Mouse (Mus musculus) mouse embryonic stem cell (cell line): ENCODE measurements around the gene Rnf114.

Experiments used
- in situ Hi-C, 2 experiments: fragments of 300-500 bp; cut with MboI; formaldehyde crosslinking; loops; 1 replicate in 1 of 2; 3 replicates in 1 of 2; pipeline ENCODE4 v1.14.3; 2019 to 2020; ENCODE audit warnings: low sequenced_read_pairs in 2 of 2, low pct_unique_long_range_greater_than_20kb in 1 of 2, mixed read lengths in 1 of 2; ENCODE audit not compliant: unreplicated experiment in 1 of 2

Rnf114 gene

DNA sequence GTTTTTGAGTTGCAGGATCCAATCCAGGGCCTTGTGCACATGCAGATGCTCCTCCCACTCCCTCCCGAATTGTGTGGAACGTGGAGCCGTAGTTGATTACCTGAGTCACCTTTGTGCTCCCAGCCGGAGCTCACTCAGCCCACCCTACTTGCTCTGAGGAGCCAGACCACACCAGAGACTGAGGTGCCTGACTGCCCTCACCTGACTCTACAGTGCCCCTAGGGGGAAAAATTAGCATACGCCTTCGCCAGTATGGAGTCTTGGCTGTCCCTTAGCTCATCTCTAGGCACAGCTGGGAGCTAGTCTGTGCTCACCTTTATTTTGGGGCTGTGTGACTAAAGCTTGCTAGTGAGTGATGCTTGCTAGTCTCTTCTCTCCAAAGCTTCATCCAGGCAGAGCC, 24.0 kb upstream of the Rnf114 start:
- in situ Hi-C loops = no loop called here

DNA sequence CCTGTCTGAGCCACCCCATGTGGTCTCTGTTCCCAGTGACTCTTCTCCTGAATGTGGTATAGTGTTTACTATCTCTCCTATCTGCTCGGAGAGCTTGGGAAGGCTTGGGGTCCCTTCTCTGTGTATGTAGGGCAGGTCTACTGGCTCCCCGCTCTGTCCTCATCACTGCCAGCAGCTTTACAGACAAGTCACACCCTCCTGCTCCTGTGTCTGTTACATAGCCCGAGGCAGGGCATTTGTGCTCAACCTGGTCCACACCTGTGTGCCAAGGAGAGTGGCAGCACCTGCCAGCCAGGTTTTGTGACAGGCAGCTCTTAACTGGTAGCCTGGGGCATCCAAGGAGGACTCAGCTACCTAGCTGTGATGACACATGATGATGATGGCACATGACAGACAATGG, 21.8 kb upstream of the Rnf114 start:
- in situ Hi-C loops = no loop called here

DNA sequence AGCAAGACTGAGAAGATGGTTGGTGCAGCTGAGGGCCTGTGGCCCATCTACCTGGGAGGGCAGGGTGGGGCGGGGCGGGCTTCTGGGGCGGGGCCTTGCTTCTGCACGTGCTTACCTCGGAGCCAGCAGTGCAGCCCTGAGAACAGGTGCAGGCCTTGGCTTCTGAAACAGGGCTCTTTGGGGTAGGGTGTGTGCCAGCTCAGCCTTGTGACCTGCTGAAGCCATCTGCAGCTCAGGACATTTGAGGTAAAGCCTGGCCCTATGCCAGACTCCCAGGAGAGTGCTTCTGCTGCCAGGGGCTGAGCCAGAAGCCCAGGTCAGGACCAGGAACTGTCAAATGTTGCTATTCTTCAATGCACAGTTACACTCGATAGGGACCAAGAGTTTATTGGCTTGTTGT, 20.9 kb upstream of the Rnf114 start:
- in situ Hi-C loops = no loop called here

DNA sequence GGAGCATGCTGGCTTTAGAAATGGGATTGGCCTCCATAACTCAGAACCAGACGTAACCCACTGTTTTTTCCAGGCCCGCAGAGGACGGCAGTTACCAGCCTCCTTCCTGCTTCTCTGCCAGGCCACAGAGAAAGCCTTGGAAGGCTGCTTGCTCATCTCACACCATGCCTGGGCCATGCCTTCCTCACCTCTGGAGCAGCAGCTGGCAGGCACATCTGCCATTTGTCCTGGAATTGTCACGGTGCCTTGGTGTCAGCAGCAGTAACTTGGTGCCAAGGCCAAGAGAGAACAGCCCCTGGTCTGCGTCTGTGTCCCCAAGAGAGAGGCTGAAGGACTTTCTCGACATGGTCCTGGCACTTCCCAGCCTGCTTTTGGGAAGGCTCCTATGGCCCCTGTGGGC, 18.2 kb upstream of the Rnf114 start:
- in situ Hi-C loops = no loop called here

DNA sequence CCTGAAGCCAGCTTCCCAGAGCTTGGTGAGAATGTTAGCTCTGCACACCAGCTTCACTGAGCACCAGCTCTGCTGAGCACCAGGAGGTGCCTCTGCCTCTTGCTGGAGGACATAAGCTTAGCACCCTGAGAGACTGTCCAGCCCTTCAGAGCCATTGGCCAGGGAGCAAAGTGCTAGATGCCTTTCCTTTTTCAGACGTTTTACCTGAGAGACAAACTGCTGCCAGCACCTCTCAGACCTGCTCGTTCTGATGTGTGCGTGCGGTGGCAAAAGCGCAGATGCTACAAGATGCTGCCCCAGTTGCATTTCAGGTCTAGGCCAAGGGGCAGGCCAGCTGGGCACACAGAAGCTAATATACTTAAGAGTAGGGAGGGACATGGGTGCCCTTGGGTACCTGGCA, 16.8 kb upstream of the Rnf114 start:
- in situ Hi-C loops = no loop called here

DNA sequence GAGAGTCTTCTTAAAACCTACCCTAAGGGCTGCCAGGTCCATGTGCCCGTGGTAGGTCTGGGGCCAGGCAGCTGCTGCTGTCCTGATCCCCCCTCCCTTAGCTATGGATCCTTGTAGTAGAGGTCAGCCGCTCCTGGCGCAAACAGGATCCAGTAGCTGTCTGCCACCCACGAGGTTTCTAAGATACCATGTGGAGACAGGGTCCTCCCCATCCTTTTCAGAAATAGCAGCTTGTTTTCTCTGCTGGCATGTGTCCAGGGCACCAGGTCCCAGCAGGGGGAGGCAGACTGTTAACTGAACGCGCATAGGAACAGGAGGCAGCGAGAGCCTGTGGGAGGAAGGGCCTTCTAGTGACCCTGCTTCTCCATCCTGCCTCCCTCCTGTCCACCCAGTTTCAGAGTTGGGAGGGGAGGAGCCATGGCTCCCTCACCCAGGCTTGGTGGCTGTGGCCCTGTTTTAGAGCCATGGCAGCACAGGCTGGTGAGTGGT, 16.2 kb upstream of the Rnf114 start:
- in situ Hi-C loops = no loop called here

DNA sequence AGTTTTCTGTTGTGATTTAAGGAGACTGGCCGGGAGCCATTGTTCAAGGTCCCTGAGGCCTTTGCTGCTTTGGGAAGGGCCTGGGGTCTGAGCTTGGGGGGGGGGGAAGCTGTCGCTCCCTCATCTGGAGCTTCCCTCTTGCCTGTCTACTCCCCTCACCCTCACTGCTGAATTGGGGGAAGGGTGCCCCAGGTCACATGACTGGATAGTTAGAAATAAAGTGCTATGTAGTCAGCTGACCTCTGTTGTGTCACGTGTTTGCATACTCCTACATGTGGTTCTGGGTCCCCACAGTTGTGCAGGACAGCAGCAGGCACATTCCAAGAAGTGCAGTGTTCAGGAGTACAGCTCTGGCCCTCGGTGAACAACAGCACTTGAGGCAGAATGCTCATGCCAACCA, 15.7 kb upstream of the Rnf114 start:
- in situ Hi-C loops = no loop called here

DNA sequence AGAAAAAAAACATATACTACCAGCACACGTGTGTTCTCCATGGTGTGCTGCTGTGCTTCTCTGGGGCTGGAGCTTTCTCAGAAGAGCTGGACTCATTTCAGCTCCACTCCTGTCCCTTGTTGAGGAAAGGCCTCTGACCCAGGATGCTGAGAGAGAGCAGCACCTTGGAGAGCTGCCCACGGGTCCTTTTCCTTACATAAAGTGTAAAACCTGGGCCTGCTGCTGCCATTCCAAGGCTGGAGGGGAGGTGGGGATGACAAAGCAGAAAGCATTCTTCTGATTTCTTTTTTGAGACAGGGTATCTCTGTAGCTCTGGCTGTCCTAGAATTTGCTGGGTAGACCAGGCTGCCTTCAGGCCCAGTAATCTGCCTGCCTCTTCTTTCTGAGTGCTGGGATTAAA, 14.3 kb upstream of the Rnf114 start:
- in situ Hi-C loops = no loop called here

DNA sequence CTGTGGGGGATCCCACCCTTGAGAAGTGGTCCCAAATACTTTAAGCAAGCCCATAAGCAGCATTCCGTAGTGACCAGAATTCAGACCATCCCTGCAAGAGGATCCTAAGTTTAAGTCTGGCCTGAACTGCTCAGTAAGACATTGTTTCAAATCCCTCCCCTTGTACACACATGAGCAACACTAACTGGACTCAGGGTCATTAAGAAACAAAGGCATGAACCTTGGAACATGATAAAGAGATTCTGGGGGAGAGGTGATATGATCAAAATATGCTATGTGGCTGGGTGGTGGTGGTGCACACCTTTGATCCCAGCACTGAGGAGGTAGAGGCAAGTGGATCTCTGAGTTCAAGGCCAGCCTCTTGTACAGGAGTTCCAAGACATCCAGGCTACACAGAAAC, 12.9 kb upstream of the Rnf114 start:
- in situ Hi-C loops = no loop called here

DNA sequence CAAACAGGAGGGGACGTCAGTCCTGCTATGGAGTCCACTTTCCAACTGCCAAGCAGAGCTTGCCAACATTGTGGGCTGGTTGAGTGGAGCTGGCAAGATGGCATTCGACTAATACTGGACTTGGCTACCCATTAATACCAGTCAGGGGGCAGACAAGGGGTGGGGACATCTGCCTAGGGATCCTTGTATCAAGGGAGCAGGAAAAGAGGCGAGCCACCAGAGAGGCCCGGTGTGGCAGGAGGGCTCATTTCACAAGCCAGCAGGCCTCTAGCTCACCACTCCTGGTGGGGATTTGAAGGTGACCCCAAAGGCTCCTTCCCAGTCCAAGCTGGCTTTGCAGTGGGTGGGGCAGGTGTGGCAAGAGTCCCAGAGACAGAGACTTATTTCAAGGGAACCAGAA, 9.8 kb upstream of the Rnf114 start:
- in situ Hi-C loops = no loop called here

DNA sequence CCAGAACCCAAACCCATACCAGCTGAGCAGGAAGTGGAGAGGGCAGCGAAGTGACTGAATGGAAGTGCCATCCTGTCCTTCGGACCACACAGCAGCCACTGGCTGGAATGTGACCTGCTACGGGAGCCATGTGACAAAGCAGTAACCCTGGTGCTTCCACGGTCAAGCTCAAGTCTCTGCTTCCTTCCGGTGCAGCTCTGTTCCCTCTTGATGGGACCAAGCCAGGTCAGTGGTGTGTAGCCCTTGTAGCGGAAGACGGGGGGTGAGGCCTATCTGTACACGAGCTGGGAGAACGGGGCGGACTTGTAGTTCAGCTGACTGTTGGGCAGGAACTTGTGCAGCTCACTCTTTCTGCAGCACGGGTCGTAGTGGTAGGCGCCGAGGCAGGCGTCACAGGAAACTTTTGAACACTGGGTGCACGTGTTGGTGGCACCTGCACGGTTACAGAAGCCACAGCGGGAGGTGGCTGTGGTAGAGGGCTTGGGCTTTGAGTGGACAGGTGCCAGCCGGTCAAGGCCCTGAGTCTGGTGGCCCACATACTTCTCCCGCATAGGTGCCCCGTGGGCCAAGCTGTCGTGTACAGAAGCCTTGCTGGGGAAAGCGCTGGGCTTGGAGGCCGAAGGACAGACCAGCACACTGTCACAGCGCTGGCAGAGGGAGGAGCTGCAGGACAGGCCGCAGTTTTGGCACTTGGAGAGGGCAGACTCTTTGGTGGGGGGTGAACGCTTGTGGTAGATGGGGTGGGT, 9.2 kb upstream of the Rnf114 start:
- in situ Hi-C loops = no loop called here

DNA sequence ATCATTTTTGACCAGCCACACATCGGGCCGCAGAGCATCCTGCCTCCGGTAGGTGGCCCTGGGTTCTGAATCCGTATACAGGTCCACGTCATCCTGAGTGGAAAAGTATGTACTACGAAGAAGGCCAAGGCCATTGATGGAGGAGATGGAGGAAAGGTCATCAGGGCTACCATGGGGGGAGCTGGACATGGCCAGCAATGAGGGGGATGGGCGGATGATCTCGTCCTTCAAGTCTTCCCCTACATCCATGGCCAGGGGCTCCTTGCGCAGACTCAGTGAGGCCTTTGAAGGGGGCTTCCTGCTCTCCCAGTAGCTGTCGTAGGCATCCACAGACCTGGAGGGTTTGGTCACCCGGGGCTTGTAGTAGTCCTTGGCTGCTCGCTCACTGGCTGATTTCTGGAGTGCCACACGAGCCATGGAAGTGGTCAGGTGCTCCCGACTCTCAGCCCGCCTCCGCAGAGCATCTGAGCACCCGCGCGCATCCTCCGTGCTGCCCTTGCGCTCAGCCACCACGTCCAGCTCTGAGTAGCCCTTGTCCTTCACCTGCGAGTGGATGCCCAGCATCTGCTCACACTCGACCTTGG, 8.5 kb upstream of the Rnf114 start:
- in situ Hi-C loops = no loop called here

DNA sequence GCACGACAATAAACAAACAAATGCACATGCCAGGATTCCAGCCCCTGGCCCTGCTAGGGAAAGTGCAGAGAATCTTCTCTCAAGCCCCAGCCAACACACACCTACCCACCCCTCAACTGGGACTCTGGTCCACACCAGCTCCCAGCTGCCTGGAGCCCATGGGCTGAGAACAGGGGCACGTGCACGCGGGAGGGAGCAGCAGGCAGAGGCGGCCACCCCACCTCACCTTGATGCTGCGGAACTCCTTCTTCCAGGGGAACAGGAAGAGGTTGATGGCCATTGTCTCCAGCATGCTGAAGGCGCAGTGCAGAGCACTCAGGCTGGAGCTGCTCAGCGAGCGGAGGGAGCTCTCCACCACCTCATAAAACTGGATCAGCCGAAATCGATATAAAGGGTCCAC, 7.5 kb upstream of the Rnf114 start:
- in situ Hi-C loops = no loop called here

DNA sequence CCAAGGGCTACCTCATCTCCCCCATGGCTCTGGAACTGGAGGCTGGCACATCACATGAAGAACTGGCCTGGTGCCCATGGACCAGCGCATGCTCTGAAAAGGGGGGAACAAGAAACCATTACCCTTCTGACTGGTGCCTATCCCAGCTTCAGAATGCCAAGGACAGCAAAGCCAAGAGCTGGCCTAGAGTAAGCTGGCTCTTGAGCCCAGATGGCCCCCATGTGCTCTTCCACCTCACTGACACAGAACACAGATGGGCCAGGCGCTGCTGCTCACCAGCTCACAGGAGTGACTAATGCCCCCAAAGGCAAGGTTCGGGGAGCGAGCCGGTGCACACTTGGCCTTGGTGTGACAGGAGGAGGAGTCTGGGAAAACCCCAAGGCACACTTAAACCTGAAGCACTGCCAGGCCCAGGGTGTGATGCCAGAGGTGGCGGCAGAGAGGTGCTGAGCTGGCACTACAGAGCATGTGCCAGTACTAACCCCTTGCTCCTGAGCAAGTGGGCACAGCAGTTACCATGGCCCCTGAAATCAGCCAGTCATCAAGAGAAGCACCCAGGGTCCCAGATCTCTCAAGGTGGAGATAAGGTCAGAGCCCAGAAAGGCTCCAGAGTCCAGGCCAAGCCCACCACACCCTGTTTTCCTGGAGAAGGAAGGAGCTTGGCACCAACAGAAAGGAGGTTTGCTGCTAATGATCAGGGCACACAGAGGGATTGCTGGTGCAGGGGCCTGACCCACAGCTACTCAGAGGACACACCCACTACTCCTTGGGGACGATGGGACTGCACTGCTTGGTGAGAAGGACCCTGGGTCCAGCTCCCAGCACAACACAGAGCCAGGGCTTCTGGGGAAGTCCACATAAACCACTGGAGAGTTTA, 6.7 kb upstream of the Rnf114 start:
- in situ Hi-C loops = no loop called here

DNA sequence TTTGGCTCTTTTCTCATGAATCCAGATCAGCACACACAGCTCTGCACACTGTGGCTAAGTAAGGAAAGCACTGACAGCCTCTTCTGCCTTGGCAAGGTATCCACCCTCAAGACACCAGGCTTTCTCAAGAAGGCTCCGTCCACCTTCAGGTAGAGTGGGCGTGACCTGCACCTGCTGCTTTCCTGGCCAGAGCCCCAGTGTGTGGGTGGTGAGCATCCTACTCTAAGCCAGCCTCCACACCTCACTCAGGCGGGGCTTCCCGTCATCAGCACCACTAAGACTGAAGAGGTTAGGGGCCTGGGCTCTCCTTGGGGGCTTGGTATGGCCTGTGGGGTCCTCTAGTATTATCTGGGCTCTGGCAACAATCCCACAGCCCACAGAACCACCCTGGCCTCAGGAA, 5.9 kb upstream of the Rnf114 start:
- in situ Hi-C loops = no loop called here

DNA sequence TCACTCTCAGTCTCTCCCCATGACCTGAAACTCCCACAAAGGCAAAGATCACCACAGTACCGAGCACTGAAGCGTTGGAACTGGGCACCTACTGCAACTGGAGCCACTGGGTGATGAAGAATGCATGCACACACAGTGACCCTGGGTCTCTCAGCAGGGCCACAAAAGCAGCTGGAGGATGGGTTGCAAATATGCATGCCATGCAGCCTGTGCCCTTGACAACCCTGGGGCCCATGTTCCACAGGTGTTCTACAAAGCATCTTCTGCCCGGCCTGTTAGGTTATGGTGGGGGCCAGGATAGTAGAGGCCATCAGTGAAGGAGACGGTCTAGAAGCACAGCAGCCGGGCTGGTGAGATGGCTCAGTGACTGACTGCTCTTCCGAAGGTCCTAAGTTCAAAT, 4.9 kb upstream of the Rnf114 start:
- in situ Hi-C loops = no loop called here

DNA sequence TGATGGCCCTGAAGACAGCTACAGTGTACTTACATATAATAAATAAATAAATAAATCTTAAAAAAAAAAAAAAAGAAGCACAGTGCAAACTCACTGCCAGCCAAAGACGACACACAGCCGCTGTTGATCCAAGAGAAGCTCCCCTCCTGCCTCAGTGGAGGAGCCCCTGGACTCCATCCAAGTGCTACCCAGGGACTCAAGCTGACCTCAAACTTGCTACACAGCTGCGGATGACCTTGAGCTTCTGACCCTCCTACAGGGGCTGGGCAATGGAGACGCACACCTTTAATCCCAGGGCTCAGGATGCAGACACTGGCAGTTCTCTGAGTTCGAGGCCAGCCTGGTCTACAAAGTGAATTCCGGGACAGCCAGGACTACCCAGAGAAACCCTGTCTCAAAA, 4.5 kb upstream of the Rnf114 start:
- in situ Hi-C loops = no loop called here

DNA sequence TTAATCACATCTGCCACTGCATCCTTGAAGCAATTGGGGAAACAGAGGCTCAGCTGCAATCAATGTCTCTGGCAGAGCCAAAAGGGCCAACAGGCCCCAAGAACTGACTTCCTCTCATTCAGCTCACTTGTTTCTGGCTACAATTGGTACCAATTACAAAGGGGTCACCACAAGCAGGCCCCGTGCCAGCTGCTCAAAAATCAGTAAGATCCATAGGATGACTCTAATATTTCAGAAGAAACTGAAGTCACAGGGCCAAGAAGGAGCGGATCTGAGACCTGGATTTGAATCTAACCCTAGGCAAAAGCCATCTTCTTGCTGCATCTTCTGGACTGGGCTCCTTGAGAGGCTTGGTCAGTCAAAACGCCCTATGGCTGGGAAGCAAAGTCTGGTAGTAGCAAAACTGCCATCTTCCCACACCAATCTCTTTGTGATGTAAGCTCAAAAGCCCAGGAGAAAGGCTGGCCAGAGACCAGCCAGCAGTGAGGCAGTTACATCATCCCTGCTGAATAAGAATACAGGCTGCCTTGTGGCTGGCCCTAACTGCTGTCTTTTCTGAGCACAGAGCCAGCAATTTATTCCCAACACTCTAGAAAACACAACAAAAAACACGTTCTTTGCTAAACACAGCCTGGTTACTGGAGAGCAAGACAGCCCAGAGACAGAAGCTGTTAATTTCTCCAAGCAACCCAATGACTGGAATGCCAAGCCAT, 1.5 kb upstream of the Rnf114 start:
- in situ Hi-C loops = no loop called here
